Mouse (Mus musculus): Measurements from ENCODE around the gene Smdt1.

DNA sequence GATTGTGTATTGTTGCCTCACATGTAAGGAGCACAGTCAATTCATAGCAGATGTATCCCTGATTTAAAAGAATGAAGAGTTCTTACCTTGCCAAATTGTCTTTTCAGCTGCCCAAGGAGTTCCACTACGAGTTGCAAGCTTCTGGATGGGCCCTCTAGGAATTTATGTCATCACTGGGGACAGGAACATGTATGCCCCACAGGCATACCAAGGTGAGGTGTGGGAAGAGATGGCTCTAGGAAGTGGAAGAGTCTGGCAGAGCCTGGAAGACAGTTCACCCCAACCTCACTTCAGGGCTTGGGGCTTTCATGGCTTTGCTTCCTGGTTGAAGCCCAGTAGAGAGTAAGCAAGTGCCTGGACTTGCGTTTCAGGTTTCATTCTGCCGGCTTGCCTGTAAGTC lies 30.3 kb upstream of the Smdt1 start:
- no peak for TF ChIP-seq POLR2A (IDR thresholded peaks at IDR 0.05; ENCODE audit: borderline replicate concordance, extremely low read depth, low read depth, low read length)
- TF ChIP-seq CTCF (IDR thresholded peaks at IDR 0.05; ENCODE audit: insufficient read depth, low read length), result no peak
